Mouse (Mus musculus): ENCODE measurements around the gene Clk4. TPM values are rescaled to one million over a fixed set of nuclear protein-coding genes. Genes with fewer than 3 reads are reported as not detected.

Clk4 gene
- polyA plus RNA-seq, 1 experiment from 2014 or later, result 44.7 TPM

- Histone ChIP-seq H3K27ac (no peak overlapping the region), H3K36me3 (ENCODE audit: inconsistent target) (no peaks in the 10 kb centered on the region), H3K79me2 (ENCODE audit: inconsistent target) (no peaks in the 10 kb centered on the region), H3K4me3 (ENCODE audit: inconsistent target) (no peak overlapping the region)
- 8% methylated on average over 53 of the region's 74 CpGs for WGBS (ENCODE audit: missing documents)
Observed at GRCm38 (mm10) chr11:51290066-51290955, 28.8 kb downstream of the Clk4 start.

GRCm38 (mm10) chr11:51293956-51294530, 32.5 kb downstream of the Clk4 start:
- H3K79me2 ChIP-seq (ENCODE audit: inconsistent target), result no peaks in the 10 kb centered on the region

GRCm38 (mm10) chr11:51295742-51296141, 34.2 kb downstream of the Clk4 start:
- Histone ChIP-seq H3K79me2 (ENCODE audit: inconsistent target) (no peaks in the 10 kb centered on the region), H3K4me3 (ENCODE audit: inconsistent target) (no peak overlapping the region), H3K27ac (no peak overlapping the region), H3K36me3 (ENCODE audit: inconsistent target) (no peaks in the 10 kb centered on the region)
- 58% methylated on average over 3 of the region's 3 CpGs for WGBS (ENCODE audit: missing documents)

More at GRCm38 (mm10) chr11:51293956-51294530, 32.5 kb downstream of the Clk4 start:
- Histone ChIP-seq H3K36me3 (ENCODE audit: inconsistent target) (no peaks in the 10 kb centered on the region), H3K4me3 (ENCODE audit: inconsistent target) (no peak overlapping the region), H3K27ac (no peak overlapping the region)
- 65% methylated on average over 2 of the region's 2 CpGs for WGBS (ENCODE audit: missing documents)

DNA sequence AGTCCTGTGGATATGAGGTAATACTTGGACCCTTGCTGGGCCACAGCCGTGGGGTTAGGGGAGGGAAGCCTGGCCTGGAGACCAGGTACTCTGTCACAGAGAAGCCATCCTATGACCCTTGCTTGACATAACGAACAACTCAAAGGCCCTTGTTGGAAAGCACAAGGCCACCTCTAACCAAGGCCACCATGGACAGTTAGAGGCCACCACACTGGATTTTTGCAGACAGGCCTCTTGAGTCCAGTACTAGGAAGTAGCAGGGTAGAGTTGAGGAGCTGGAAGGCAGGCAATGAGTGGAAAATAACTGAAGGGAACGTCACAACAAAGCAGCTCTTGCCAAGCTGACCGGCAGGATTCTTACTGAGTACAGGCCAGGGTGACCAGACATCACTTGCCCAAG, 37.2 kb downstream of the Clk4 start:
- WGBS (ENCODE audit: missing documents), result 93% methylated on average over 4 of the region's 4 CpGs
- Histone ChIP-seq H3K36me3 (ENCODE audit: inconsistent target) (no peaks in the 10 kb centered on the region), H3K4me3 (ENCODE audit: inconsistent target) (no peak overlapping the region)

GRCm38 (mm10) chr11:51302396-51302795, 40.9 kb downstream of the Clk4 start:
- H3K36me3 ChIP-seq (ENCODE audit: inconsistent target), result no peaks in the 10 kb centered on the region
- no peak overlapping the region for H3K27ac ChIP-seq
- 87% methylated on average over 5 of the region's 5 CpGs for WGBS (ENCODE audit: missing documents)
- no peak overlapping the region for H3K4me3 ChIP-seq (ENCODE audit: inconsistent target)
- no peaks in the 10 kb centered on the region for H3K79me2 ChIP-seq (ENCODE audit: inconsistent target)

More for the DNA sequence above, 37.2 kb downstream of the Clk4 start:
- H3K27ac ChIP-seq, result no peak overlapping the region
- H3K79me2 ChIP-seq (ENCODE audit: inconsistent target), result no peaks in the 10 kb centered on the region

DNA sequence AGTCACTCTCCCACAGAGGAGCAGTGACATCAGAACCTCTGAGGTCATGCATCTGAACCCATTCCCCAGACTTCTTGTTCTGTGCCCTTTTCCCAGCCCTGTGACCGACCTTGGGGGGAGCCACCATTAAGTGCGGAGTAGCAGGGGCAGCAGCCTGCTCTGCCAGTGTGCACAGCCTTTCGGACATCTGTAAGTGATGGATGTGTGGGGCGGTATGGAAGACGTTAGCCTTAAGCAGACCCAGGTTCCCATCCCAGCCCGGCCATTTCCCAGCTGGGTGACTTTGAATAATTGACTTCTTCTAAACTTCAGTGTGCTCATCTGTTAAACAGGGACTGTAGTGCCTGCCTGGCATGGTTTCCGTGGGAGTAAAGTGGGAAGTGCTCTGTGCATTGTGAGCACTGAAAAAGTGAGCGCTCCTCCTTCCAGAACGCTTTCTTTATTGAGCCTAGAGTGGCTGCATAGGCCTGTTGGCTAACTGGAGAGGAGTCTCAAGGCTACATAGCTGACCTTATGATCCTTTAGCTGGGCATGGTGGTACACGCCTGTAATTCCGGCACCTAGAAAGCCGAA, 42.5 kb downstream of the Clk4 start:
- Histone ChIP-seq H3K4me3 (ENCODE audit: inconsistent target) (no peak overlapping the region), H3K79me2 (ENCODE audit: inconsistent target) (no peaks in the 10 kb centered on the region), H3K27ac (no peak overlapping the region), H3K36me3 (ENCODE audit: inconsistent target) (no peaks in the 10 kb centered on the region)
- WGBS (ENCODE audit: missing documents), result 93% methylated on average over 11 of the region's 12 CpGs

DNA sequence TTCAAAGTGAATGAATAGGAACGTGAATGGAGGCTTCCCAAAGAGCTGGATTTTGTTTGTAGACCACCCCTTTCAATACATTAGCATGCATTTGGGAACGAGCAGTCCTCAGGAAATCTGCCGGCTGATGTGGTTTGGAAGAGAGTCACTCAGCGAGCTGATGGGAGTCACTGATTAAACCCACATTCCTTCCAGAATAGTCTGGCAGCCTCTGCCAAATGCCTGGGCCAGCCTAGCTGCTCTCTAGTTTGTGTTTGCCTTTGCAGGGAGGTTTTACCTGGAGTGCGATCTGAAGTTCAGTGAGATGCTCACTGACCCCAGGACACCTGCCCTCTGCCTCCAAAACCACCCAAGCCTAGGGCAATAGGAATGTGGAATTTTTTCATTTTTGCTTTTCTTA, 46.8 kb downstream of the Clk4 start:
- H3K36me3 ChIP-seq (ENCODE audit: inconsistent target), result no peaks in the 10 kb centered on the region
- 63% methylated on average over 5 of the region's 5 CpGs for WGBS (ENCODE audit: missing documents)
- H3K4me3 ChIP-seq (ENCODE audit: inconsistent target), result no peak overlapping the region
- H3K79me2 ChIP-seq (ENCODE audit: inconsistent target), result no peaks in the 10 kb centered on the region
- H3K27ac ChIP-seq, result no peak overlapping the region

DNA sequence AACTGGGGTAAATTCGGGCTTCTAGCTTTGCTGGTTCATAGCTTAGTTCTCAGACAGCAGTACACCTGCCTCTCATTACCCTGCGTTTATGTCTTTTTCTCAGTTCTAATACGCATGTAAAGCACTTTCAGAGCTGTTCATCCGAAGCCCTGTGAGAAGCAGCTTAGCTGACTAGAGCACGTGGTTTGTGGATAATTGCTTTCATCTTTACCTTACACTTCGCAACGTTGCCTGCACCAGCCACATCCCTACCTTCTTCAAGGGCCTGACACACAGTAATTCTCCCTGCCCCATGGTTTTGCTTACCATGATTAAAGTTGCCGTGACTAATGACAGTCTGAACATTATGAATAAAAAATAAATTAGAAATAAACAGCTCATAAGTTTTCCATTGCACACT, 50.3 kb downstream of the Clk4 start:
- H3K27ac ChIP-seq, result no peak overlapping the region
- no peaks in the 10 kb centered on the region for H3K36me3 ChIP-seq (ENCODE audit: inconsistent target)
- no peak overlapping the region for H3K4me3 ChIP-seq (ENCODE audit: inconsistent target)
- WGBS (ENCODE audit: missing documents), result 92% methylated on average over 8 of the region's 8 CpGs
- no peaks in the 10 kb centered on the region for H3K79me2 ChIP-seq (ENCODE audit: inconsistent target)

DNA sequence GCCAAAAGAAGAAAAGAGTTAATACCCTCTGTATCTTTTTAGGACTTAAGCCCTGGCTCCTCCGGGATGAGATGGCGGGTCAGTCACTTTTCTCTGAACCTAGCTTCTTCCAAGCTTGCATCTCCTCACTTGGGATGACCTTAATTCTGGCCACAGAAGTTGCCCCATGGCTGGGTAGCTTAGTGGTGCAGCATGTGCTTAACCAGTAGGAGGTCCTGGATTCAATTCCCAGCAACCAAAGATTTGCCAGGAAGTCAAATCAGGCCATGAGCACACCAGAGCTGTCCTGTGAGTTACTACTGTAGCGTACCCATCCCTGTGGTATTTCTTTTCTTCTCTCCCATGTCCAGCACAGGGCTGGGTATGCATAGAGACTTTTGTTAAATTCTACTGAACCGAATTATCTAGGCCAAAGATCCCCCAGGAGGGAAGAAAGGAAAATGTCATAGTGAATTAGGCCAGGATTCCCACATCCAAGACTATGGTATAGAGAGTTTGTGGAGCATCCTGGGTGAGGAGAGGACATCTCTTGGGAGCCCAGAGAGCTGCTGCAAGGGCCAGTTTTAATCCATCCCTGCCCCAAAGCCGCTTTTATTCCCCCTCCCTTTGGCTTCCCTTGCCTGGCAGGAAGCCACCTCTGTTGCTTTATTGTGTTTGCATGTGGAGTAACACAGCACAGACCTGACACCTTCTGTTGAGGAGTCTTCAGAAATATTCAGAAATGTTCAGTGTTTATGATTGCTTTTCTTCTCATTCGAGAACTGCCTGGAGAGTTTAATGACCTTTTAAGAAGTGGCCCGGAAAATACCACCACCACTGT, 54.7 kb downstream of the Clk4 start:
- Histone ChIP-seq H3K79me2 (ENCODE audit: inconsistent target) (no peaks in the 10 kb centered on the region), H3K4me3 (ENCODE audit: inconsistent target) (no peak overlapping the region), H3K27ac (no peak overlapping the region), H3K36me3 (ENCODE audit: inconsistent target) (no peaks in the 10 kb centered on the region)
- 89% methylated on average over 7 of the region's 7 CpGs for WGBS (ENCODE audit: missing documents)

- no peak overlapping the region for H3K4me3 ChIP-seq (ENCODE audit: inconsistent target)
- no peaks in the 10 kb centered on the region for H3K79me2 ChIP-seq (ENCODE audit: inconsistent target)
- H3K36me3 ChIP-seq (ENCODE audit: inconsistent target), result no peaks in the 10 kb centered on the region
- H3K27ac ChIP-seq, result no peak overlapping the region
Observed at GRCm38 (mm10) chr11:51320609-51321008, 59.1 kb downstream of the Clk4 start.

DNA sequence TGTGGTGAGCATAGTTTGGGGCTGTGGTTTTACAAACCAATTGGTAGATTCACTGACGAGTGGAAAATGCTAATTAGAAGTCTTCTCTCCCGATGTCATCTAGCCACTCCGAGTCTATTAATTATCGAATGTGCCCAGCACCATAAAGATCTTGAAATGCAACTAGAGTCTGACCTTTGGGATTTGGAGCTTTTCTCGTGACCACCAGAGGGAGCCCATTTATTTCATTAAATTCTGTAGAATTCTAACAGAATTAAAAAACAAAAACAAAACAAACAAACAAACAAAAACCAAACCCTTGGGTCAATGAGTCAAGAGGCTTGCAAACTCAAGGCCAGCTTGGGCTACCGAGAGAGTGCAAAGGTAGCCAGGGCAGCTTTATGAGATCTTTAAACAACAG, 65.4 kb downstream of the Clk4 start:
- WGBS (ENCODE audit: missing documents), result 79% methylated on average over 6 of the region's 6 CpGs
- H3K27ac ChIP-seq, result no peak overlapping the region
- H3K79me2 ChIP-seq (ENCODE audit: inconsistent target), result no peaks in the 10 kb centered on the region
- no peak overlapping the region for H3K4me3 ChIP-seq (ENCODE audit: inconsistent target)
- H3K36me3 ChIP-seq (ENCODE audit: inconsistent target), result no peaks in the 10 kb centered on the region

GRCm38 (mm10) chr11:51328387-51328942, 66.9 kb downstream of the Clk4 start:
- Histone ChIP-seq H3K36me3 (ENCODE audit: inconsistent target) (no peaks in the 10 kb centered on the region), H3K79me2 (ENCODE audit: inconsistent target) (no peaks in the 10 kb centered on the region), H3K4me3 (ENCODE audit: inconsistent target) (no peak overlapping the region), H3K27ac (no peak overlapping the region)
- 36% methylated on average over 12 of the region's 12 CpGs for WGBS (ENCODE audit: missing documents)

DNA sequence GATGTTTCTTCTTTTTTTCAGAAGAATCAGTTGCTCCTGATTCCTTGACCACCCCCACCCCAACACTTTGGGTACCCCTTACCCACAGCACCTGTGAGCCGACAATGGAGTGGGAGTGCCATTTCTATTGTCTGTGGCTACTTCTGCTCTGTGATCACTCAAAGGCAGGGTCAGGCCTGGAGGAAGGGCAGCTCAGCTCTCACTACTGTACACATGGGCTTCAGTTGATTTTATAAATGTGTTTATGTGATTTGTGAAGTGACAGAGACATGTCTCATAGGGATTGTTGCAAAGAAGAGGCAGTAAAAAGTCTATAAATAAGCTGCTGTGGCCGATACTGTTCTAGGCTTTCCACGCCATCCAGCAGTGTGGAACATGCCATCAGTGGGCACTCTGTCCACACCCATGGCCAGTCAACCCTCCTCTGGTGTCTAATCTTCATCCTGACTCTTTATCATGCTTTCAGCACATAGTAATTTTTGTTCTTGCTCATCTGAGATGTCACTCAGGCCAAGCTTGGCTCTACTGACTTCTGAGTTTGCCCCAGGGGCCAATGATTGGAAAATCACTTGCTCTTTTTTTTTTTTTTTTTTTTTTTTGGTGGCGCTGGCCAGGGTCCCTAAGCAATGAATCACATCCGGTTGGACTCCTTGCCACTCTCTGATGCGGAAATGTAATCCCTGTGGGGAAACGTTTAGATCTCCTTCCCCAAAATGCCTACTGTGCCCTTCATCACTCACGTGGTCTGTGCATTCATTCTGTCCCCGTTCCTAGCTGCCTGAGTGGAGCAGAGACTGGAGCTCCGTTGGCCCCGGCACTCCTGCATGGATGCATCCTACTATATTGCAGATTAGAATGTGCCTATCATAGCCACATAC, 68.5 kb downstream of the Clk4 start:
- WGBS (ENCODE audit: missing documents), result 73% methylated on average over 11 of the region's 11 CpGs
- Histone ChIP-seq H3K4me3 (ENCODE audit: inconsistent target) (no peak overlapping the region), H3K79me2 (ENCODE audit: inconsistent target) (no peaks in the 10 kb centered on the region), H3K27ac (peak overlapping the region; percentile 25), H3K36me3 (ENCODE audit: inconsistent target) (no peaks in the 10 kb centered on the region)
